Comparison of ENCODE assay signal across 23 mouse cellular contexts in genomic region chr16:26163401-26163800, GRCm38 (mm10). TPM values are rescaled to one million over a fixed set of nuclear protein-coding genes. Genes with fewer than 3 reads are reported as not detected.
DNase-seq lines count a peak whose midpoint lies in the region; ATAC-seq and TF ChIP-seq lines count a peak whose summit lies in the region.
"Had no signal": no experiment of that assay in that cellular context is flagged by ENCODE, and none has a peak within 500 bp of the region (broad histone marks: within the 10 kb centered on the region; RNA-seq: fewer than 3 reads in every experiment).

No protein-coding gene starts in this region.

- intact Hi-C loops in heart, postnatal 10 days (cut with DNase I): no loop called here
- intact Hi-C loops in gastrocnemius, adult 2 months (cut with DNase I): no loop called here

- TF ChIP-seq CTCF in embryonic fibroblast, embryonic 13.5 days (IDR thresholded peaks at IDR 0.05; ENCODE audit: borderline replicate concordance, insufficient read depth, low read length): no peak
- no peak for TF ChIP-seq CTCF in gastrocnemius, adult 2 months (IDR thresholded peaks at IDR 0.05)

- H3K27ac ChIP-seq in embryonic fibroblast, embryonic 13.5 days (ENCODE audit: insufficient read depth, low read length): peak overlapping the region; percentile 67
- no peak overlapping the region for H3K27ac ChIP-seq in gastrocnemius, adult 2 months
- H3K27ac ChIP-seq: hindbrain, embryonic 15.5 days; intestine, embryonic 15.5 days; limb, embryonic 12.5 days; liver, embryonic 13.5 days had no signal

- H3K4me1 ChIP-seq in embryonic fibroblast, embryonic 13.5 days (ENCODE audit: control insufficient read depth, insufficient read depth, low read length): peaks cover 12% of the 10 kb centered on the region
- H3K4me1 ChIP-seq: hindbrain, embryonic 15.5 days; intestine, embryonic 15.5 days; limb, embryonic 12.5 days; liver, embryonic 13.5 days had no signal

- ATAC-seq in frontal cortex, adult (ENCODE audit: low TSS enrichment): peak; percentile 81
- ATAC-seq: activated CD4-positive, CD25-positive, alpha-beta regulatory T cell, adult 4 months; CD4-positive, CD25-positive, alpha-beta regulatory T cell, adult 4 months; forebrain, postnatal 0 days; intestine, embryonic 15.5 days had no signal

- no peak for TF ChIP-seq POLR2A in embryonic fibroblast, embryonic 13.5 days (IDR thresholded peaks at IDR 0.05; ENCODE audit: low read depth, low read length)

- H3K4me3 ChIP-seq in embryonic fibroblast, embryonic 13.5 days (ENCODE audit: insufficient read depth, low read length): no peak overlapping the region
- no peak overlapping the region for H3K4me3 ChIP-seq in gastrocnemius, adult 2 months
- H3K4me3 ChIP-seq: hindbrain, embryonic 15.5 days; intestine, embryonic 15.5 days; limb, embryonic 12.5 days; liver, embryonic 13.5 days had no signal

- no peak for DNase-seq in frontal cortex, postnatal 14 days (ENCODE audit: low spot score in 2 of 2)
- peak; percentile 49 to 55 for DNase-seq in heart, postnatal 10 days
- DNase-seq in lung, postnatal 36 days: peak; percentile 42
- DNase-seq in thymus, postnatal 25 days: no peak
- DNase-seq in gastrocnemius, adult 2 months: no peak
- no peak for DNase-seq in urinary bladder, postnatal 36 days (ENCODE audit: low spot score in 2 of 2)
- DNase-seq: adrenal gland, postnatal 10 days; cerebellum, adult 11 months; cerebellum, postnatal 14 days; forebrain, postnatal 0 days; layer of hippocampus, adult 9-11 months; liver, embryonic 13.5 days; right cerebral cortex, postnatal 14 days; spleen, adult 18-20 months; thymus, adult 18-20 months had no signal

RNA-seq across cellular contexts. Expression of gene P3h2, which starts 57.8 kb away (rescaled TPM):
- 4.1 and 4.8 TPM in 2 replicates for polyA plus RNA-seq in embryonic fibroblast, embryonic 13.5 days (2011; ENCODE audit: insufficient read length, low read depth, missing spikeins)
- 1 to 10 TPM; 5.7 to 6.8 TPM for total RNA-seq in heart, postnatal 10 days (2021)
- 1 to 10 TPM; 4.6 to 7.5 TPM for total RNA-seq in gastrocnemius, adult 2 months (2021)
- total RNA-seq: neutrophil, adult 5-6 weeks had no signal
- polyA plus RNA-seq: CD4-positive, CD25-positive, alpha-beta regulatory T cell, adult 4 months had no signal

Comparison
In these comparisons a context has a peak if more than half of its experiments do, and no peak if none do; other contexts are left out.
1. DNase-seq: peak in heart, postnatal 10 days (2 of 2) and lung, postnatal 36 days (single experiment); none in frontal cortex, postnatal 14 days (0 of 2), thymus, postnatal 25 days (single experiment), gastrocnemius, adult 2 months (single experiment) and urinary bladder, postnatal 36 days (0 of 2).